Mouse (Mus musculus): ENCODE measurements at regions not wholly inside any gene's neighbourhood (a gene's known extent, or its start where the extent isn't known, plus 50 kb on each side); places are given as distances from the start of the nearest gene placed in this dataset.

GRCm38 (mm10) chr2:173930606-173931177 is 145.4 kb upstream of the Stx16 start:
- no peak for DNase-seq (ENCODE audit: low spot score in 2 of 2)

GRCm38 (mm10) chr2:173935706-173936105 is 140.4 kb upstream of the Stx16 start:
- no peak for DNase-seq (ENCODE audit: low spot score in 2 of 2)

GRCm38 (mm10) chr2:173937531-173938439 is 138.3 kb upstream of the Stx16 start:
- no peak for DNase-seq (ENCODE audit: low spot score in 2 of 2)

DNA sequence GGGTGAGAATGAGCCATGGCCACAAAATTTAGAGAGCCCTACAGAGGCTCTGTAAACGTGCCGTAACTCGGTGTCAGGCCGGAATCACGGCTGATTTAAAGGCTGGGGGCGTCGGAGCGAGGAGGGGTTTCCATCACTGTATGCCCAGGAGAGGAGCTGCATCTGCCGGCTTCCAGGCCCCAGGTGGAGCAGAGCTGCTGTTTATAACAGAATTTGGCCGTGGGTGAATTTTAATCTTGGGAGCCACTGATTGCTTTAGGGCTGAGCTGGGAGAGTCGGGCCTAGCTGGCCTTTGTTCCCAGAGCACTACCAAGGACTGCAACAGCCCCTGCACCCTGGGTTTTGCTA is 137.7 kb upstream of the Stx16 start:
- DNase-seq (ENCODE audit: low spot score in 2 of 2), result no peak

- no peak for DNase-seq (ENCODE audit: low spot score in 2 of 2)
Observed at GRCm38 (mm10) chr2:173945441-173945840, 130.7 kb upstream of the Stx16 start.

GRCm38 (mm10) chr2:173948586-173948985 is 127.5 kb upstream of the Stx16 start:
- no peak for DNase-seq (ENCODE audit: low spot score in 2 of 2)

DNA sequence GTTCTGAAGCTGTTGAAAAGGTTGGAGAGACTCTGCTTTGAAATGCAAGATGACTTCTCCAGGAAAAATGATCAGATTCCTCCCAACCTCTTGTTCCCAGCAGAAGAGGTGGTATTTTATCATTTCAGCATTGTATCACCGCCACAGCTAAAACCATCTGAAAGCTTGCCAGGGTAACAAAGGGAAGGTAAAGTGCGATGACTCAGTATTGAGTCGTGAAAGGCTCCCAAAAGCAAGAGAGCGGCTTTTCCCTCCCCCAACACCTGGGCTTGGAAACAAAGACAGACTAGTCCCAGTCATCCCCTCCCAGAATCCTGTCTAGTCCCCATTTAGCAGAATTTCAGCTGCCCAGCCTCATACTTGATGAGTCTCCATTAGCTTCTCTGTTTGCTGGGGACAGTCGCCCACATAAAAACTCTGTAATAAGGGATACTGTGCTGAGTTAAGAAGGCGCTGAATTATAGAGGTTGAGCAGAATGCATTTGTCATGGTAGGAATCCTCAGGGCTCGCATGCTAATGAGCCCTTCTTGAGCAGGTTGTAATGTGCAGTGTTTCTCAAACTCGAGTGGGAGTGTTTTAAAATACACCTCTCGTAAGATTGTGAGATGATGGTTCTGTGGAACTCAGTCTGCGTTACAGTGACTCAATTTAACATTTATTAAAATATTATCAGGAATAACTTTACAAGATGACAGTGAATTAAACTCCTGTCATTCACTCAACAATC is 125.8 kb upstream of the Stx16 start:
- DNase-seq (ENCODE audit: low spot score in 2 of 2), result no peak

DNA sequence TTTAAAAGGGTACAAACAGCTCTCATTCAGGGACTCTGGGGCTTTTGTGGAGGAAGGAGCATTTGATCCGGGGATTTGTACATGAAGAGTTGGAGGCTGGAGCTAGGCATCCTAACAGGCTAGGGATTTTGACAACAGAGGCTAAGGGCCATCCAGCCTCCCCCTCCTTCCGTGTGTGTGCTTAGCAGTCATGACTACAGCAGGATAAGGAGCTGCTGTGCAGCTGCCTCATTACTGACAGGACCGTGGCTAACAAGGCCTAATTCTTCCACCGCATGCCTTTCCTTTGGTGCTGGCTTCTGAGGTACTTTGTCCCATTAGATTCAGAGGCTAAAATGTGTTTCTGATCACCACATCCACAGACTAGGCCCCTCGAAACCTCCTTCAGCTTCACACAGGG is 110.0 kb upstream of the Stx16 start:
- no peak for DNase-seq (ENCODE audit: low spot score in 2 of 2)

DNA sequence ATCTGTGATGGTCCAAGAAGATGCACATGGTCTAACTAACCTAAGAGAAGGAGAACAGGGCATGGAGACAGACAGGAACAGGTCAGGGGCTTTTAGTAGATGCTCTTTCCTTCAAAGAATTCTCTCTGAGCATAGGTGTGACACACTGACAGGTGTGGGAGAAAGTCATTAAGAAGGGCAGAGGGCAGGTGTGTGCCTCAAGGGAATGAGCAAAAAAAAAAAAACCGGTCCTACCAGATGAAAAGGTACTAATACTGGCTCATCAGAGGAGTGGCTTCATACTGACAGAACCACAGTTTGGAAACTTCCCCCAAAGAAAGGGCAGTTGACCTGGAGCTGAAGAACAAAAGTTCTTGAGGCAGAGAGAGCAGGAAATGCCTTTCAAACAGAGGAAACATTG is 105.3 kb upstream of the Stx16 start:
- DNase-seq (ENCODE audit: low spot score in 2 of 2), result no peak

DNA sequence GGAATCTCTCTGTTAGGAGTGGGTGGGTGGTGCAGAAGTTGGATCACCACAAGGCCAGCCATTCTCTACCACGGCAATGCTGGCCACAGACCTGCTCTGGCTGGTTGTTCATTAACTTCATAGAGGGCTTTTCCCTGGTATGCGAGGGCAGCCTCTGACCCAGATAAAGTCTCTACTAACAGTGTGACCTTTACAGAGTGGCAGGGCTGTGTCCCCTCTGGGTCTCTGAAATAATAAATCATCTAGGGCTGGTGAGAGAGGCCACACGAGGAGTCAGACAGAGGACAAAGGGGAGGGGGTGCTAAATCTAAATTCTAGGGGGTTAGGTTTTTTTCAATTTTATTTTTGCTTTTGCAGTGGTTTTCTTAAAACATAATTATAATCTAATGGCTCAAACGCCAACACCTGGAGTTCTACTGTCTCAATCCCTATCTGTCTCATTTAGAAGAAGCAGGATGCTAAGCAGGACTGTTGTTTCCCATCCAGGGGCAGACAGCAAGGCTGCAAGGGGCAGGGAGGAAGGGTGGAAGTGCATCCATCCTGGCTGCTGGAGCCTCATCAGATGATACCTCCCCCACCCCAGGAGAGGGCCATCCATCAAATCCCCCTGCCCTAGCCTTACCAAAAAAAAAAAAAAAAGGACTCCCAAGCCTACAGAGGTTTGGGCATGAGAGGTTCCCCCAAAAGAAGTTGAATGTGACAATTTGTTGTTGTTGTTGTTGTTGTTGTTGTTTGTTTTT is 99.6 kb upstream of the Stx16 start:
- no peak for DNase-seq (ENCODE audit: low spot score in 2 of 2)

- no peak for DNase-seq (ENCODE audit: low spot score in 2 of 2)
Observed at GRCm38 (mm10) chr2:173977236-173978053, 98.7 kb upstream of the Stx16 start.

DNA sequence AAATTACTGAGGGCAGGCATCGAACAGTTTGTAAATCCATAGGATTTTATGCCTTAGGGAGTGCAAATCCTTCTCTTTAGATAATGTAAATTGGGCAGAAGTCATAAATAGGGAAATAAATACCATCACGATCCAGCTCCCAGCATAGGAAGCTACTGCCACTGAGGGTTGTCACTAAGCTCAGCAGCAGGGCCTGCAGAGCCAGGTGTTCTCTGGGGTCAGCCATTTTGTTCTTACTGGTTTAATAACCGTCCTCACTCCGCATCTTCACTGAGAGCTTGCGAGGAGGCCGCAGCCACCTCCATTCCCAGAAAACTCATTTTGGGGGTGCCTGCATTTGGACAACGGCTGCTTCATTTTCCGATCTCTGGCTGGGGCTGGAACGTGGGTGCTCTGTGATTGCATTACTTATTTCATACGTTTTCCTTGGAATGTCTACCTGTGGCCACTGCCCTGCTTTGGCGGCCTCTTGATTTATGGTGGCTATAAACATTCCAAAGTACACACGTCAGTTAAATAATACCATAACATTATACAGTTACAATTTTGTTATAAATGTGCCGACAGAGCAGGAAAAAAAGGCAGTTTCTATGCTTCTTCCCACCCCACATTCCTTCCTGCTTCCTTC is 97.9 kb upstream of the Stx16 start:
- DNase-seq (ENCODE audit: low spot score in 2 of 2), result no peak

- DNase-seq (ENCODE audit: low spot score in 2 of 2), result no peak
Observed at GRCm38 (mm10) chr2:173981036-173981435, 95.1 kb upstream of the Stx16 start.

GRCm38 (mm10) chr2:173987516-173987915 is 88.6 kb upstream of the Stx16 start:
- DNase-seq (ENCODE audit: low spot score in 2 of 2), result no peak

- DNase-seq (ENCODE audit: low spot score in 2 of 2), result no peak
Observed at GRCm38 (mm10) chr2:173987921-173988320, 88.2 kb upstream of the Stx16 start.

DNA sequence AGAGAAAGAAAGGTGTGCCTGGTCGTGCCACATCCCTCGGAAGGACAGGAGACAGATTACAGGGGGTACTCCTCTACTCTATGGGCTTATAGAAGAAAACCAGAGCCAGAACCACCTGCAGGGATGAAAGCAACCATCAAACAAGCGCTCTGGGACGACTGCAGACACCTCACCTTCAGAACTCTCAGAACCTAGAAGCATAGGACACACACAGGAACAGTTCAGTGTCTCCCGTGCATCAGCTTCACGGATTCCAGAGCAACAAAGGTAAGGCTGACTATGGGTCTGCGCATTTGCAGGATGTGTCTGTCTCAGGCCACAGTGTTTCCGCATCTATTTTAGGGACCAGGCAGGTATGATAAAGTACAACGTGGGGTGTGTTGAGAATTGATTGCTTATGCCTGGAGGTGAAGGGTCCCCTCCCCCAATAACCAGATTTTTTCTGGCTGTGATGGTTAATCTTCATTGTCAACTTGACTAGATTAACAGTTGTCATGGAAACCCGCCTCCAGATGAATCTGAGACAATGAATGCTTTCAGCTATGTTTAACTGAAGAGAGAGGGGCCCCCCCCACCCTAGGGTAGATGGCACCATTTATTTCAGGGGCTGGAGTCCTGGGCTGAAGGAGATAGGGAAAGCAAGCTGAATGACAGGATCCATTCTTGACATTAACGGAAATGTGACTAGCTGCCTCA is 87.3 kb upstream of the Stx16 start:
- no peak for DNase-seq (ENCODE audit: low spot score in 2 of 2)

DNA sequence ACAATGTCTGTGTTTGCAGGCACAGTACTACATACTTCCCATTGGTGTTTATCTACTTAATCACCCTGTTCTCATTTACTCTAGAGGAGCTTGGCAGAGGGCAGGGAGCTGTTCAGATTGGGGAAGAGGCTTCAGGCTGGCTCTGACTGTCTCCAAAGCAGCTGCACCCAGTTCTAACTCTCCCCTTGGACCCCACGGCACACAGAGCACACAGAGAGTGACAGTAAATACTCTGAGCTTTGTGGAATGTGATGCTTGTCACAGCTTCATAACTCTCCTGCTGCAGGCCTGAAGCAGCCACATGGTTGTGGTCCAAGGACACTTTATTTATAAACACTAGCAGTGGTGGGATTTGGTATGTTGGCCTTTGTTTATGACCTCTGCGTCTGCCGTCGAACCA is 85.4 kb upstream of the Stx16 start:
- no peak for DNase-seq (ENCODE audit: low spot score in 2 of 2)

- DNase-seq (ENCODE audit: low spot score in 2 of 2), result no peak
Observed at GRCm38 (mm10) chr2:173991447-173991846, 84.7 kb upstream of the Stx16 start.

GRCm38 (mm10) chr2:173992041-173992440 is 84.1 kb upstream of the Stx16 start:
- no peak for DNase-seq (ENCODE audit: low spot score in 2 of 2)

GRCm38 (mm10) chr2:173993431-173993955 is 82.6 kb upstream of the Stx16 start:
- peak; percentile 8 to 11 for DNase-seq (ENCODE audit: low spot score in 2 of 2)
